Mouse (Mus musculus) intestine, postnatal 0 days (tissue): ENCODE measurements at regions not wholly inside any gene's neighbourhood (a gene's known extent, or its start where the extent isn't known, plus 50 kb on each side); places are given as distances from the start of the nearest gene placed in this dataset.

Experiments used
- ATAC-seq: fragments of 200-750 bp; cut with Nextera tagmentation; 2 replicates; pipeline ENCODE4 v1.8.0; 2017; ENCODE audit warnings: mild to moderate bottlenecking, moderate TSS enrichment, moderate library complexity
- H3K27ac ChIP-seq: fragments of 300-500 bp; sonication (generic); 2 replicates; pipeline ENCODE4 v1.5.1; 2014; ENCODE audit warnings: mild to moderate bottlenecking, low read depth, low read length, moderate library complexity
- H3K27me3 ChIP-seq: fragments of 300-500 bp; sonication (generic); replicated peaks from 2 replicates; pipeline ENCODE4 v1.6.1; 2014; ENCODE audit warnings: low read length, mixed read lengths; ENCODE audit not compliant: control insufficient read depth, insufficient read depth
- H3K36me3 ChIP-seq: fragments of 300-500 bp; sonication (generic); 2 replicates; pipeline ENCODE4 v1.6.1; 2014; ENCODE audit warnings: mild to moderate bottlenecking, moderate library complexity; ENCODE audit not compliant: control insufficient read depth, insufficient read depth
- H3K4me1 ChIP-seq: fragments of 300-500 bp; sonication (generic); replicated peaks from 2 replicates; pipeline ENCODE4 v1.6.1; 2014; ENCODE audit warnings: antibody characterized with exemption, low read length, mixed read lengths; ENCODE audit not compliant: control insufficient read depth, insufficient read depth
- H3K4me2 ChIP-seq: fragments of 300-500 bp; sonication (generic); replicated peaks from 2 replicates; pipeline ENCODE4 v1.6.1; 2014; ENCODE audit warnings: low read depth, mild to moderate bottlenecking, moderate library complexity
- H3K4me3 ChIP-seq: fragments of 300-500 bp; sonication (generic); 2 replicates; pipeline ENCODE4 v1.5.1; 2014; ENCODE audit warnings: low read depth, low read length
- H3K9ac ChIP-seq: fragments of 300-500 bp; sonication (generic); 2 replicates; pipeline ENCODE4 v1.6.1; 2014; ENCODE audit warnings: mild to moderate bottlenecking, low read depth, low read length
- H3K9me3 ChIP-seq: fragments of 300-500 bp; sonication (generic); 2 replicates; pipeline ENCODE4 v1.6.1; 2016; ENCODE audit warnings: mixed run types; ENCODE audit not compliant: control insufficient read depth
- CTCF ChIP-seq: sonication (generic); IDR thresholded peaks from 2 replicates; pipeline ENCODE4 v1.5.1; 2016; ENCODE audit warnings: low read depth, mild to moderate bottlenecking, control low read depth, antibody characterized with exemption, moderate library complexity
- WGBS: fragments of 180-500 bp; shearing (Covaris S2); extraction: QIAGEN DNeasy Blood & Tissue Kit; methylation state at CpG from one replicate; pipeline ENCODE4 v1.1.7; 2014; 5-methylcytosine and 5-hydroxymethylcytosine counted together

DNA sequence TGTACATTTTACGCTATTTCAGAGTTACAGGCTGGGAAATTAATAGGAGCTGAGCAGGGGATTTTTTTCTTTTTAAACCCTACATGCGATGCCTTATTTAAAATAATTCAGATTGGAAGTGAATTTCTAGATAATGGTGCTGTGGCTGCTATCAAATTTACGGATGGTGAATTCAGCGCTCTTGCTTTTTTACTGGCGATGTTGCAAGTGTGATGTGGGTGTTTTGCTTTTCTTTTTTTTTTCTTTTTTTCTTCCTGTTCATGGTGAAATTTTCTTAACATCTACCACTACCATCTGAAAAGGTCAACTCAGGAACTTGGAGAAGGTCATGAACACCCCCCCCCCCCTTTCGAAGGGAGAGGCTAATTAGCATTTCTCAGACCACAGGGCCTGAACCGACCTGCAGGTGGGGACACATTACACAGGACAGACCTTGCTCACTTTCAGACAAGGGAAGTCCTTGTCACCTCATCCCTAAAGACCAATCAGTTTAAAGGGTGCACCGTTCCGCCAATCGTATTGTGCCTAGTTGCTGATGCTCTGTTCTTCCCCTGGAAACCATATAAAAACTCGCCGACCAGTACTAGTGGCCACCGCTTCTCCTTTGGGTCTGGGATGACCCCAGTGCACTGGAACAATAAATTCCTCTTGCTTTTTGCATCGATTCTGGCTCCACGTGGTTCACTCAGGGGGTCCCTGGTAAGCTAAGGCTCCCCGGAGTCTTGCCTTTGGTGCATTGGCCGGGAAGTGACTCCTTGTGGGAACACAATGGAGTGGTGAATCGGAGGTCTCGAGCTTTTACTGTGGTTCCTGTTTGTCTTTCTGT, 95.0 kb upstream of the Fbxo11 start:
- Histone ChIP-seq H3K27me3 (no peaks in the 10 kb centered on the region), H3K36me3 (no peaks in the 10 kb centered on the region), H3K9ac (no peak overlapping the region), H3K27ac (no peak overlapping the region), H3K4me2 (no peak overlapping the region), H3K4me1 (no peaks in the 10 kb centered on the region), H3K9me3 (no peaks in the 10 kb centered on the region), H3K4me3 (no peak overlapping the region)
- WGBS, result 57% methylated on average over 19 of the region's 19 CpGs
- no peak for TF ChIP-seq CTCF
- no peak for ATAC-seq

DNA sequence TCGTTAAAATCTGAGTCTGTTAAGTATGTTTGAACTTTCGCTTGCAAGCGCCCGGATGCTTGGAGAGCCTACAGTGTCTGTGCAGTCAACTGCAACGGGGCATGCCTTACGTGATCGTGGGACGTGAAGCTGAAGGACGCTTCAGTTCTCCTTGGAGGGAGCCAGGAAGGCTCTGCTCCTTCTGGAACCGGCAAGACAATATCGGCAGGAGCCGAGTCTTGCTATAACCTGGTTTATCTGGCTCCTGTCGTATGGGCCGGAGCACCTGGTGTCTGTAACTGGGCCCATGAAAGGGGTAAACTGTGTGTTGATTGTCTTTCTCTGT, 95.5 kb upstream of the Fbxo11 start:
- H3K4me2 ChIP-seq, result no peak overlapping the region
- 81% methylated on average over 14 of the region's 14 CpGs for WGBS
- TF ChIP-seq CTCF, result no peak

DNA sequence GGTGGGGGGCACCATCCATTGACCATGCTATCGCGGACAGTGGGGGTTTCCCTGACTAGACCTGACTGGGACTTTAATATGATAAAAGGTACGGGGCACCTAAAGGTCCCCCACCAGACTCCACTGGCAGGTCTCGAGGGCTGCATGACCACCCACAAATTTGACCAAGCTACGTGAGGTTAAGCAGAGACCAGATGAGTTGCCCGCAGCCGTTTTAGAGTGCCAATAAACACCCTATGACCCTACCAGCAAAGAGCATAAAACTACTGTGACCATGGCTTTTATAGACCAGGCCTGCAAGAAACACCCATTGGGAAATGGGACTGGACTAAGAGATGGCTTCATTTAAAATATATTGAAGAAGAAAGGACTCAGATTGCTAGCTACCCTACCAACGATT, 96.7 kb upstream of the Fbxo11 start:
- no peak overlapping the region for H3K27ac ChIP-seq
- H3K4me1 ChIP-seq, result no peaks in the 10 kb centered on the region
- 93% methylated on average over 8 of the region's 8 CpGs for WGBS
- H3K9me3 ChIP-seq, result no peaks in the 10 kb centered on the region
- TF ChIP-seq CTCF, result no peak
- H3K4me2 ChIP-seq, result no peak overlapping the region
- H3K36me3 ChIP-seq, result no peaks in the 10 kb centered on the region
- ATAC-seq, result no peak
- H3K27me3 ChIP-seq, result no peaks in the 10 kb centered on the region
- H3K9ac ChIP-seq, result no peak overlapping the region
- H3K4me3 ChIP-seq, result no peak overlapping the region

More for the DNA sequence above, 95.5 kb upstream of the Fbxo11 start:
- no peaks in the 10 kb centered on the region for H3K36me3 ChIP-seq
- no peaks in the 10 kb centered on the region for H3K9me3 ChIP-seq
- no peak overlapping the region for H3K27ac ChIP-seq
- H3K4me3 ChIP-seq, result no peak overlapping the region
- H3K4me1 ChIP-seq, result no peaks in the 10 kb centered on the region
- no peak overlapping the region for H3K9ac ChIP-seq
- no peak for ATAC-seq
- H3K27me3 ChIP-seq, result no peaks in the 10 kb centered on the region

DNA sequence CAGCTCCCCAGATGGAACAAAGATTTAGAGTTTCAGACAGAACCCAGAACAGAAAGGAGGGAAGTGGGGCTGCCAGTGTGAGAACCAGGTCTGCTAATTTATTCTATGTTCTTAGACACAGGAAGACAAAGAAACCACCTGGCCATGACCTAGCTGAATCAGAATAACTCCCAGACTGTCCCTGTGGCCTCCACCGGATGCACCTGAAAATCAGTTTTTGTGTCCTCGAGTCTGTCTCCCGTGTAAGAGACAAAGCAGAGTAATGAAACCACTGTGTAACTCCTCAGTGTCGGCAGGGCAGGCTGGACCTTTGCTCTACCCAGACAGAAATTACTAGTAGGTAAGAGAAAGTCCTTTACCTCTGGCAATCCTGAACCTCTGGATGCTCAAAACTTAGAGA, 99.7 kb upstream of the Fbxo11 start:
- Histone ChIP-seq H3K9ac (no peak overlapping the region), H3K36me3 (no peaks in the 10 kb centered on the region), H3K4me1 (no peaks in the 10 kb centered on the region), H3K27ac (no peak overlapping the region), H3K4me2 (no peak overlapping the region), H3K4me3 (no peak overlapping the region), H3K27me3 (no peaks in the 10 kb centered on the region), H3K9me3 (no peaks in the 10 kb centered on the region)
- no peak for ATAC-seq
- 82% methylated on average over 4 of the region's 4 CpGs for WGBS
- no peak for TF ChIP-seq CTCF

DNA sequence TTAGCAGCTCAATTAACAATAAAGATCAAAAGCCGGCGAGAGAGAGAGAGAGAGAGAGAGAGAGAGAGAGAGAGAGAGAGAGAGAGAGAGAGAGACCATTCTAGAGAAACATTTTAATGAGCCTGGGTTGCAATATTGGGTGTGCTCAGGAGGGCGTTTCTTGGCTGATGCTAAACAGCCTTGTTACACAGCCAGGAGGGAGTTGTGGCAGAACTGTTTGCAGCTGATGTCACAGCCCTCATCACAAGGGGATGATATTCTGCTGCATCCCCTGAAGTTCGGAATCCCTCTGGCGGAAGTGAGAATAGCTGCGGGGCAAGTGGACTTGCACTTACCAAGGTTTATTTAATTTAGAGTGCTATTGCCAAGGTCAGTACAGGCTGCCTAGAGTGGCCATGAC, 100.7 kb upstream of the Fbxo11 start:
- WGBS, result 89% methylated on average over 6 of the region's 6 CpGs
- Histone ChIP-seq H3K9ac (no peak overlapping the region), H3K27ac (no peak overlapping the region), H3K36me3 (no peaks in the 10 kb centered on the region), H3K9me3 (no peaks in the 10 kb centered on the region), H3K27me3 (no peaks in the 10 kb centered on the region), H3K4me3 (no peak overlapping the region), H3K4me2 (no peak overlapping the region), H3K4me1 (no peaks in the 10 kb centered on the region)
- no peak for ATAC-seq
- no peak for TF ChIP-seq CTCF

DNA sequence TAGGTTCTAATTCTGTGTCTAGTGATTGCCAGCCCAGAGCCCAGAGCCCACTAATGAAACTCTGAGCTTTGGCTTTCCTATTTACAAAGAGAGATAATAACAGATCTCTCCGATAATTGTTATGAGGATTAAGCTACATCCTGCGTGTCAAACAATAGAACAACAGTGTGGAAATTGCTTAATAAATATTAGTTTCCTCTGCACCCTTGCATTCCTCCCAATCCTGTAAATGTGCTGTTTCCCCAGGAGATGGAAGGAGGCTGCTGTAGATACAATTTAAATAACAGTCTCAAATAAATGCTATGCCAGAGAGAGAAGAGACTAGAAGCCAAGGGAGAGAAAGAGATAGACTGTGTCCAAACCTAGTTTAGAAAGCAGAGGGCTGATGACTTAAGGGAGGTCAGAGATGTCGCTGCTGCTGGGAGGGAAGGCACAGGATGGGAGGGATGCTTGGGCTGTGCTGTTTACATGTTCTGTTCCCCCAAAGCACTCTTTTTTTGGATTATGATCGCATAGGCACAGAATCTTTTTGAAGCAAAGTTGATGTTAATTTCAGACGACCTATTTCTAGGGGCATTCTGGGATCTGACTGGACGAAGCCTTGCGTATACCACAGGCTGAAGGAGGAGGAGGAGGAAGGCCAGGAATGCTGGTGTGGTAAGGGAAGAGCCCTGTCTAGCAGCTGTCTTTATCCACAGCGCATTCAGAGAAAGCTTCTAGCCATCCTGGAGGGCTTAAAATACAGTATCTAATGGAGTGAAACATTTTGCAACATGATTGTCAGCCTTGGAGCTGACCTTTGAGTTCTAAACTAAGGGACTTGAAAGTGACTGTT, 103.4 kb upstream of the Fbxo11 start:
- no peak for ATAC-seq
- no peak for TF ChIP-seq CTCF
- WGBS, result 60% methylated on average over 8 of the region's 8 CpGs
- no peaks in the 10 kb centered on the region for H3K4me1 ChIP-seq
- no peaks in the 10 kb centered on the region for H3K36me3 ChIP-seq
- no peaks in the 10 kb centered on the region for H3K27me3 ChIP-seq
- no peak overlapping the region for H3K27ac ChIP-seq
- H3K9ac ChIP-seq, result no peak overlapping the region
- no peak overlapping the region for H3K4me3 ChIP-seq
- no peaks in the 10 kb centered on the region for H3K9me3 ChIP-seq
- H3K4me2 ChIP-seq, result no peak overlapping the region
